Mouse (Mus musculus) lung, embryonic 14.5 days (tissue): Measurements from ENCODE around the gene Tmcc3. TPM values are rescaled to one million over a fixed set of nuclear protein-coding genes. Genes with fewer than 3 reads are reported as not detected.
A peak's percentile ranks its signal among the peaks of the same experiment; 100 is the strongest.

Experiments
- ATAC-seq: fragments of 200-750 bp; cut with Nextera tagmentation; 2 replicates; pipeline ENCODE4 v1.8.0; 2017; ENCODE audit warnings: mild to moderate bottlenecking, moderate TSS enrichment, moderate library complexity; ENCODE audit not compliant: insufficient read depth
- DNase-seq: peaks from one replicate; pipeline ENCODE4 v3.0.0-alpha.2; 2015
- H3K27ac ChIP-seq: fragments of 300-500 bp; sonication (generic); 2 replicates; pipeline ENCODE4 v1.5.1; 2014; ENCODE audit warnings: low read depth, mild to moderate bottlenecking, moderate library complexity
- H3K27me3 ChIP-seq: fragments of 300-500 bp; sonication (generic); 2 replicates; pipeline ENCODE4 v1.6.1; 2014; ENCODE audit warnings: low read length, control low read depth; ENCODE audit not compliant: insufficient read depth
- H3K36me3 ChIP-seq: fragments of 300-500 bp; sonication (generic); 2 replicates; pipeline ENCODE4 v1.6.1; 2014; ENCODE audit warnings: control low read depth; ENCODE audit not compliant: insufficient read depth
- H3K4me1 ChIP-seq: fragments of 300-500 bp; sonication (generic); 2 replicates; pipeline ENCODE4 v1.6.1; 2014; ENCODE audit warnings: antibody characterized with exemption, control low read depth; ENCODE audit not compliant: insufficient read depth
- H3K4me2 ChIP-seq: fragments of 300-500 bp; sonication (generic); 2 replicates; pipeline ENCODE4 v1.6.1; 2014; ENCODE audit warnings: mild to moderate bottlenecking
- H3K4me3 ChIP-seq: fragments of 300-500 bp; sonication (generic); 2 replicates; pipeline ENCODE4 v1.5.1; 2014; ENCODE audit warnings: low read depth, low read length
- H3K9ac ChIP-seq: fragments of 300-500 bp; sonication (generic); 2 replicates; pipeline ENCODE4 v1.6.1; 2014
- H3K9me3 ChIP-seq: fragments of 300-500 bp; sonication (generic); 2 replicates; pipeline ENCODE4 v1.6.1; 2016; ENCODE audit warnings: low read depth, low read length, control low read depth
- CTCF ChIP-seq: IDR thresholded peaks from 2 replicates; pipeline ENCODE4 v1.5.1; 2016; ENCODE audit warnings: antibody characterized with exemption, low read depth
- WGBS: fragments of 180-500 bp; shearing (Covaris S2); extraction: QIAGEN DNeasy Blood & Tissue Kit; methylation state at CpG from one replicate; pipeline ENCODE4 v1.1.7; 2014; 5-methylcytosine and 5-hydroxymethylcytosine counted together
- polyA plus RNA-seq: library from polyadenylated mRNA; unstranded; fragments of >200 nt; fragmentation: Nextera tagmentation; extraction: Ambion mirVana; gene quantifications from 2 replicates; pipeline ENCODE4 v1.2.1, GENCODE M21; 2014

Tmcc3 gene
- polyA plus RNA-seq, 1 experiment from 2014 or later = 5.3 TPM

GRCm38 (mm10) chr10:94481613-94482012, 169.9 kb downstream of the Tmcc3 start:
- Histone ChIP-seq H3K27me3 (no peaks in the 10 kb centered on the region), H3K4me3 (no peak overlapping the region), H3K4me1 (0 out of 2 replicates have a peak, but pooled peaks cover under 1% of the 10 kb centered on the region), H3K4me2 (no peak overlapping the region), H3K9me3 (0 out of 2 replicates have a peak, but pooled peaks cover 4% of the 10 kb centered on the region), H3K9ac (no peak overlapping the region), H3K36me3 (no peaks in the 10 kb centered on the region), H3K27ac (no peak overlapping the region)
- DNase-seq = no peak
- ATAC-seq = no peak
- no peak for TF ChIP-seq CTCF

- peak; percentile 80 for ATAC-seq
- 59% methylated on average over 2 of the region's 2 CpGs for WGBS
- no peak overlapping the region for H3K9ac ChIP-seq
- no peak overlapping the region for H3K4me2 ChIP-seq
- H3K27me3 ChIP-seq = no peaks in the 10 kb centered on the region
- H3K36me3 ChIP-seq = no peaks in the 10 kb centered on the region
- H3K4me1 ChIP-seq = 0 out of 2 replicates have a peak, but pooled peaks cover 4% of the 10 kb centered on the region
- peak; percentile 59 for DNase-seq
- H3K4me3 ChIP-seq = no peak overlapping the region
- 0 out of 2 replicates have a peak, but pooled peaks cover 4% of the 10 kb centered on the region for H3K9me3 ChIP-seq
- TF ChIP-seq CTCF = no peak
- peak overlapping the region; percentile 76 for H3K27ac ChIP-seq
Observed at GRCm38 (mm10) chr10:94486179-94486578, 174.4 kb downstream of the Tmcc3 start.

- DNase-seq = no peak
- no peak overlapping the region for H3K4me3 ChIP-seq
- 0 out of 2 replicates have a peak, but pooled peaks cover 4% of the 10 kb centered on the region for H3K4me1 ChIP-seq
- H3K9me3 ChIP-seq = no peaks in the 10 kb centered on the region
- no peak for ATAC-seq
- no peaks in the 10 kb centered on the region for H3K27me3 ChIP-seq
- 82% methylated on average over 4 of the region's 4 CpGs for WGBS
- no peak overlapping the region for H3K4me2 ChIP-seq
- H3K36me3 ChIP-seq = no peaks in the 10 kb centered on the region
- H3K27ac ChIP-seq = no peak overlapping the region
- no peak overlapping the region for H3K9ac ChIP-seq
- no peak for TF ChIP-seq CTCF
Observed at GRCm38 (mm10) chr10:94489509-94489908, 177.8 kb downstream of the Tmcc3 start.

- Histone ChIP-seq H3K36me3 (no peaks in the 10 kb centered on the region), H3K9ac (no peak overlapping the region), H3K9me3 (no peaks in the 10 kb centered on the region), H3K4me1 (0 out of 2 replicates have a peak, but pooled peaks cover 8% of the 10 kb centered on the region), H3K4me3 (no peak overlapping the region), H3K27me3 (no peaks in the 10 kb centered on the region), H3K4me2 (no peak overlapping the region), H3K27ac (no peak overlapping the region)
- no peak for TF ChIP-seq CTCF
- 82% methylated on average over 3 of the region's 3 CpGs for WGBS
- ATAC-seq (no peak), DNase-seq (no peak)
Observed at GRCm38 (mm10) chr10:94491006-94491405, 179.3 kb downstream of the Tmcc3 start.

- Histone ChIP-seq H3K4me2 (peak overlapping the region; percentile 23), H3K4me3 (no peak overlapping the region), H3K36me3 (no peaks in the 10 kb centered on the region), H3K27me3 (no peaks in the 10 kb centered on the region), H3K4me1 (peaks cover 5% of the 10 kb centered on the region; the same call in 1 of the 2 replicates), H3K9ac (no peak overlapping the region; the same call in 1 of the 2 replicates), H3K9me3 (no peaks in the 10 kb centered on the region), H3K27ac (no peak overlapping the region; the same call in 1 of the 2 replicates)
- ATAC-seq = peak; percentile 86
- DNase-seq = peak; percentile 92
- TF ChIP-seq CTCF = no peak
- WGBS = 21% methylated on average over 8 of the region's 8 CpGs
Observed at GRCm38 (mm10) chr10:94494403-94494846, 182.7 kb downstream of the Tmcc3 start.

- H3K27ac ChIP-seq = no peak overlapping the region
- TF ChIP-seq CTCF = no peak
Observed at GRCm38 (mm10) chr10:94495496-94496235, 183.9 kb downstream of the Tmcc3 start.

GRCm38 (mm10) chr10:94496826-94497440, 185.2 kb downstream of the Tmcc3 start:
- 75% methylated on average over 8 of the region's 8 CpGs for WGBS
- no peak for DNase-seq
- no peak for ATAC-seq
- Histone ChIP-seq H3K27me3 (no peaks in the 10 kb centered on the region), H3K9ac (no peak overlapping the region), H3K4me1 (peaks cover 11% of the 10 kb centered on the region; the same call in 1 of the 2 replicates), H3K9me3 (no peaks in the 10 kb centered on the region), H3K27ac (no peak overlapping the region), H3K36me3 (no peaks in the 10 kb centered on the region), H3K4me2 (no peak overlapping the region), H3K4me3 (no peak overlapping the region)
- no peak for TF ChIP-seq CTCF

More at GRCm38 (mm10) chr10:94495496-94496235, 183.9 kb downstream of the Tmcc3 start:
- no peaks in the 10 kb centered on the region for H3K27me3 ChIP-seq
- DNase-seq = no peak
- no peak overlapping the region for H3K4me3 ChIP-seq
- H3K9me3 ChIP-seq = no peaks in the 10 kb centered on the region
- 82% methylated on average over 7 of the region's 7 CpGs for WGBS
- H3K4me2 ChIP-seq = no peak overlapping the region
- H3K36me3 ChIP-seq = no peaks in the 10 kb centered on the region
- H3K4me1 ChIP-seq = peaks cover 11% of the 10 kb centered on the region; the same call in 1 of the 2 replicates
- no peak overlapping the region for H3K9ac ChIP-seq
- no peak for ATAC-seq
